Mouse (Mus musculus) limb, embryonic 14.5 days (tissue): ENCODE measurements around the gene Fam53a. TPM values are rescaled to one million over a fixed set of nuclear protein-coding genes. Genes with fewer than 3 reads are reported as not detected.

Experiments used
- ATAC-seq: fragments of 200-750 bp; cut with Nextera tagmentation; 2 replicates; pipeline ENCODE4 v1.8.0; 2017; ENCODE audit warnings: low read depth, moderate number of reproducible peaks, moderate TSS enrichment; ENCODE audit not compliant: low FRiP score
- DNase-seq: peaks from one replicate; pipeline ENCODE4 v3.0.0-alpha.2; 2015; ENCODE audit warnings: low spot score
- H3K27ac ChIP-seq: fragments of 300-500 bp; sonication (generic); replicated peaks from 2 replicates; pipeline ENCODE4 v1.5.1; 2014; ENCODE audit warnings: low read depth, mild to moderate bottlenecking, low read length, moderate library complexity, mixed read lengths
- H3K27me3 ChIP-seq: fragments of 300-500 bp; sonication (generic); 2 replicates; pipeline ENCODE4 v1.6.1; 2014; ENCODE audit warnings: low read length, mixed read lengths; ENCODE audit not compliant: control insufficient read depth, insufficient read depth
- H3K36me3 ChIP-seq: fragments of 300-500 bp; sonication (generic); 2 replicates; pipeline ENCODE4 v1.6.1; 2014; ENCODE audit warnings: mild to moderate bottlenecking, low read length, moderate library complexity, mixed read lengths; ENCODE audit not compliant: control insufficient read depth, insufficient read depth
- H3K4me1 ChIP-seq: fragments of 300-500 bp; sonication (generic); 2 replicates; pipeline ENCODE4 v1.6.1; 2014; ENCODE audit warnings: antibody characterized with exemption, low read length, mixed read lengths; ENCODE audit not compliant: control insufficient read depth, insufficient read depth
- H3K4me2 ChIP-seq: fragments of 300-500 bp; sonication (generic); replicated peaks from 2 replicates; pipeline ENCODE4 v1.6.1; 2014; ENCODE audit warnings: low read depth, mild to moderate bottlenecking, low read length, moderate library complexity; ENCODE audit not compliant: severe bottlenecking
- H3K4me3 ChIP-seq: fragments of 300-500 bp; sonication (generic); replicated peaks from 2 replicates; pipeline ENCODE4 v1.5.1; 2014; ENCODE audit warnings: low read length
- H3K9ac ChIP-seq: fragments of 300-500 bp; sonication (generic); 2 replicates; pipeline ENCODE4 v1.6.1; 2014; ENCODE audit warnings: mild to moderate bottlenecking, low read depth, low read length, moderate library complexity; ENCODE audit not compliant: severe bottlenecking
- H3K9me3 ChIP-seq: fragments of 300-500 bp; sonication (generic); 2 replicates; pipeline ENCODE4 v1.6.1; 2016; ENCODE audit warnings: low read length; ENCODE audit not compliant: control insufficient read depth
- POLR2A ChIP-seq: fragments of 200-500 bp; IDR thresholded peaks from 2 replicates; pipeline ENCODE4 v1.8.0; 2012; ENCODE audit warnings: inconsistent platforms, mild to moderate bottlenecking, moderate library complexity, borderline replicate concordance; ENCODE audit not compliant: insufficient read depth, insufficient read length; ENCODE audit errors: extremely low read depth
- WGBS: fragments of 180-500 bp; shearing (Covaris S2); extraction: QIAGEN DNeasy Blood & Tissue Kit; methylation state at CpG from one replicate; pipeline ENCODE4 v1.1.7; 2014; 5-methylcytosine and 5-hydroxymethylcytosine counted together
- polyA plus RNA-seq, 2 experiments: library from polyadenylated mRNA; depleted of rRNA in 1 of 2; stranded (reverse) in 1 of 2; unstranded in 1 of 2; fragments of >200 nt; fragmentation: Nextera tagmentation in 1 of 2; extraction: Ambion mirVana in 1 of 2; gene quantifications; 2 replicates each; pipeline versions ENCODE4 v1.2.1 to v1.2.3; 2012 to 2014

Fam53a gene
- polyA plus RNA-seq, 2 experiments, result 34.0 to 68.4 TPM

DNA sequence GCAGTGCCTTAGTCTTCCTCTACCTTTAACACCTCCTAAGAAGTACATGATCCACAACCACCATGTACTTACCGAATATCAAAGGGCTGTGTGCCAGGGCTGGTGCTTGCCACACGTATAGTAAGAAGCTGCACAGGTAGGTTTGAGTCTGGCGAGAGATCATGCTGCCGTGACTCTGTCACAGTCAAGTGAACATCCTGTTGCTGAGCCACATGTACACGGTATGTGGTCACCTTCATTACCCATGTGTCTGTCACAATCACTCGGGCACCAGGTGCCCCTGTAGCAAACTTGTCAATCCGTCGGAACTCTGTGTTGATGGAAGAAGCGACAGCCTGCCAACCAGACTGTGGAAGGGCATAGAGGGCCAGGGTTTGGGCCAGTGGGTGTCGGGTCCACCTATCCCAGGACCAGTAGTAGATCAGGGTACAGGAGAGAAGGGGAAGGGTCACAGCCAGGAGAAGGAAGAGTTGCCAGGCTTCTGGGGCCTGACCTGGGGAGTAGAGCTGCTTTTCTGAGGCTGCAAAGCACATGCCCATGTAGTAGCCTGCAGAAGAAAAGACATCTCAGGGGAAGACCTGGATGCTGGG, 25.9 kb upstream of the Fam53a start:
- no peak overlapping the region for H3K4me3 ChIP-seq
- no peak for TF ChIP-seq POLR2A
- DNase-seq, result no peak
- H3K4me2 ChIP-seq, result no peak overlapping the region
- 95% methylated on average over 10 of the region's 10 CpGs for WGBS
- no peaks in the 10 kb centered on the region for H3K9me3 ChIP-seq
- peaks cover 28% of the 10 kb centered on the region for H3K36me3 ChIP-seq
- no peaks in the 10 kb centered on the region for H3K27me3 ChIP-seq
- no peak for ATAC-seq
- H3K9ac ChIP-seq, result no peak overlapping the region
- no peak overlapping the region for H3K27ac ChIP-seq
- H3K4me1 ChIP-seq, result peaks cover 20% of the 10 kb centered on the region

DNA sequence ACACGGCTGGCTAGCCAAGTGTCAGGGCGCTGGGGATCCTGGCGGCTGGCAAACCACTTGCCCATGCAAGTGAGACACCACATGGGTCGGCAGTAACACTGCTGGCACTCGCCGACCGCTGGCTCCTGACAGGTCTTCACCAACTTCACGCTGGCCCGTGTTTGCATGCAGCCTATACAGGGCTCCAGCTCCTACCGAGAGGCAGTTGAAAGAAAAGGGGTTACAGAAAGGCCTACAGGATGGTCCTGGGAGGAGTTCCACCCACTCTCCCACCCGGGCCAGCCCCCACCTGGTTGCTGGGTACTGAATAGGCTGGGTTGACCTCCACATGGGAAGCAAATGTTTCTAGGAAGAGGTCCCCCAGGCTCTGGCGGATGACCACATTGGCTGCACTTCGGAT, 25.0 kb upstream of the Fam53a start:
- no peaks in the 10 kb centered on the region for H3K9me3 ChIP-seq
- no peak for TF ChIP-seq POLR2A
- H3K4me2 ChIP-seq, result no peak overlapping the region
- no peak overlapping the region for H3K9ac ChIP-seq
- 94% methylated on average over 11 of the region's 13 CpGs for WGBS
- no peak overlapping the region for H3K27ac ChIP-seq
- DNase-seq (no peak), ATAC-seq (no peak)
- H3K36me3 ChIP-seq, result peaks cover 32% of the 10 kb centered on the region
- H3K4me3 ChIP-seq, result no peak overlapping the region
- no peaks in the 10 kb centered on the region for H3K27me3 ChIP-seq
- peaks cover 24% of the 10 kb centered on the region for H3K4me1 ChIP-seq

- peak overlapping the region; percentile 71 for H3K4me2 ChIP-seq
- H3K27me3 ChIP-seq, result no peaks in the 10 kb centered on the region
- peaks cover 45% of the 10 kb centered on the region for H3K36me3 ChIP-seq
- peaks cover 20% of the 10 kb centered on the region for H3K4me1 ChIP-seq
- no peaks in the 10 kb centered on the region for H3K9me3 ChIP-seq
- DNase-seq (no peak), ATAC-seq (peak; percentile 3; the same call in 1 of the 2 replicates)
- H3K27ac ChIP-seq, result peak overlapping the region; percentile 34
- H3K4me3 ChIP-seq, result peak overlapping the region; percentile 85
- 2% methylated on average over 8 of the region's 9 CpGs for WGBS
- TF ChIP-seq POLR2A, result no peak
- H3K9ac ChIP-seq, result no peak overlapping the region; the same call in 1 of the 2 replicates
Observed at GRCm38 (mm10) chr5:33652783-33653173, 23.3 kb upstream of the Fam53a start.

GRCm38 (mm10) chr5:33651921-33652782, 22.7 kb upstream of the Fam53a start, which contains the start of gene Slbp:
Slbp (minus strand) TSS chr5:33652574.
- DNase-seq (peak; percentile 97), ATAC-seq (peak; percentile 95)
- H3K4me3 ChIP-seq, result peak within 1 kb of the TSS; percentile 85
- peak within 1 kb of the TSS; percentile 98 for H3K27ac ChIP-seq
- peak within 1 kb of the TSS; percentile 84 for H3K9ac ChIP-seq
- peak; percentile 98 for TF ChIP-seq POLR2A
- peaks cover 19% of the 10 kb centered on the region for H3K4me1 ChIP-seq
- peak within 1 kb of the TSS; percentile 71 for H3K4me2 ChIP-seq
- 3% methylated on average over 80 of the region's 82 CpGs for WGBS
- H3K36me3 ChIP-seq, result peaks cover 51% of the 10 kb centered on the region
- H3K27me3 ChIP-seq, result no peaks in the 10 kb centered on the region
- no peaks in the 10 kb centered on the region for H3K9me3 ChIP-seq

DNA sequence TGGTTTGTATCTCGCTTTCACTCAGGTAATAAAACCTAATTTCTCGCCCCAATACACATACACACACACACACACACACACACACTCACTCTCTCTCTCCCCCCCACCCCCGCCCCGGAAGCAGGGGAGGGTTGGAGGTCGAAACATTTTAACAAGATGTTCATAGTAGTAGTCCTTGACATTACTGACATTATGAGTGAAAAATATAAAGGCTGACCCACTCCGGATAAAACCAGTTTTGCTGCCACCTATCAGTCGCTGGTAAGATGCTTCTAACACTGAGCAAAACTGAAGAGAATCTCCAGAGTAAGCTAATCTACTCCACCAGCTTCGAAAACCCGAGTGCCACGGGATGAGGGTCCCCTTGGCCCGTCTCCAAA, 22.1 kb upstream of the Fam53a start:
- WGBS, result under 1% methylated on average over 11 of the region's 11 CpGs
- peak overlapping the region; percentile 71 for H3K4me2 ChIP-seq

More for the DNA sequence above, 22.1 kb upstream of the Fam53a start:
- Histone ChIP-seq H3K9me3 (no peaks in the 10 kb centered on the region), H3K4me3 (peak overlapping the region; percentile 85), H3K4me1 (peaks cover 13% of the 10 kb centered on the region), H3K9ac (peak overlapping the region; percentile 84), H3K27ac (peak overlapping the region; percentile 98), H3K27me3 (no peaks in the 10 kb centered on the region), H3K36me3 (peaks cover 58% of the 10 kb centered on the region)
- ATAC-seq (no peak), DNase-seq (no peak)
- TF ChIP-seq POLR2A, result no peak
